ENCODE assay signal across 9 mouse cellular contexts in genomic region chr17:3244881-3245739, GRCm38 (mm10).
DNase-seq lines count a peak whose midpoint lies in the region; ATAC-seq and TF ChIP-seq lines count a peak whose summit lies in the region.
"Had no signal": no experiment of that assay in that cellular context is flagged by ENCODE, and none has a peak within 500 bp of the region (broad histone marks: within the 10 kb centered on the region; RNA-seq: fewer than 3 reads in every experiment).

No protein-coding gene starts in this region.

- no peak overlapping the region for H3K27ac ChIP-seq in kidney, embryonic 14.5 days (ENCODE audit: low read depth, low read length)
- H3K27ac ChIP-seq in hindbrain, embryonic 15.5 days (replicated peaks): peak overlapping the region; percentile 57
- H3K27ac ChIP-seq in midbrain, postnatal 0 days (ENCODE audit: low read depth, low read length): peak overlapping the region; percentile 6; the same call in 1 of the 2 replicates
- H3K27ac ChIP-seq: liver, embryonic 13.5 days had no signal

- no peak overlapping the region for H3K4me3 ChIP-seq in kidney, embryonic 14.5 days (ENCODE audit: low read length)
- no peak overlapping the region for H3K4me3 ChIP-seq in hindbrain, embryonic 15.5 days
- H3K4me3 ChIP-seq in midbrain, postnatal 0 days (ENCODE audit: low read depth, low read length): no peak overlapping the region
- H3K4me3 ChIP-seq: liver, embryonic 13.5 days had no signal

- H3K36me3 ChIP-seq in kidney, embryonic 14.5 days (ENCODE audit: control insufficient read depth, insufficient read depth, low read length): 0 out of 2 replicates have a peak, but pooled peaks cover 1% of the 10 kb centered on the region
- no peaks in the 10 kb centered on the region for H3K36me3 ChIP-seq in hindbrain, embryonic 15.5 days
- peaks cover 2% of the 10 kb centered on the region for H3K36me3 ChIP-seq in midbrain, postnatal 0 days (ENCODE audit: insufficient read depth, low read length)

- H3K4me1 ChIP-seq in kidney, embryonic 14.5 days (ENCODE audit: control insufficient read depth, insufficient read depth, low read length): peaks cover 9% of the 10 kb centered on the region
- peaks cover 53% of the 10 kb centered on the region for H3K4me1 ChIP-seq in hindbrain, embryonic 15.5 days (replicated peaks)
- H3K4me1 ChIP-seq in midbrain, postnatal 0 days (ENCODE audit: insufficient read depth, low read length): peaks cover 16% of the 10 kb centered on the region; the same call in 1 of the 2 replicates

- TF ChIP-seq CTCF in midbrain, postnatal 0 days (IDR thresholded peaks at IDR 0.05): no peak

- no peak overlapping the region for H3K9ac ChIP-seq in kidney, embryonic 14.5 days (ENCODE audit: low read depth, low read length)
- no peak overlapping the region for H3K9ac ChIP-seq in hindbrain, embryonic 15.5 days
- H3K9ac ChIP-seq in midbrain, postnatal 0 days (replicated peaks; ENCODE audit: low read length, poor library complexity, severe bottlenecking): no peak overlapping the region
- H3K9ac ChIP-seq: liver, embryonic 13.5 days had no signal

- H3K9me3 ChIP-seq in kidney, embryonic 14.5 days (ENCODE audit: control insufficient read depth, low read length): no peaks in the 10 kb centered on the region
- no peaks in the 10 kb centered on the region for H3K9me3 ChIP-seq in hindbrain, embryonic 15.5 days
- H3K9me3 ChIP-seq in midbrain, postnatal 0 days (ENCODE audit: low read length): no peaks in the 10 kb centered on the region
- H3K9me3 ChIP-seq: liver, embryonic 13.5 days had no signal

- no peak for ATAC-seq in kidney, embryonic 14.5 days (ENCODE audit: low FRiP score, low TSS enrichment)
- no peak for ATAC-seq in hindbrain, embryonic 15.5 days (ENCODE audit: low FRiP score, low read depth)
- no peak for ATAC-seq in midbrain, postnatal 0 days (ENCODE audit: low FRiP score)

- peak; percentile 90 for DNase-seq in kidney, adult 11 months
- DNase-seq in adrenal gland, postnatal 25 days: peak; percentile 13
- DNase-seq in midbrain, postnatal 0 days (ENCODE audit: low spot score): peak; percentile 72
- DNase-seq in layer of hippocampus, postnatal 14 days (ENCODE audit: low spot score in 2 of 2): no peak
- no peak for DNase-seq in thymus, postnatal 36 days
- no peak for DNase-seq in cerebellum, adult 9-10 months
- DNase-seq: liver, embryonic 13.5 days had no signal

- H3K4me2 ChIP-seq in kidney, embryonic 14.5 days (replicated peaks; ENCODE audit: low read depth, low read length): no peak overlapping the region
- no peak overlapping the region for H3K4me2 ChIP-seq in hindbrain, embryonic 15.5 days
- no peak overlapping the region for H3K4me2 ChIP-seq in midbrain, postnatal 0 days (ENCODE audit: low read depth, low read length, poor library complexity, severe bottlenecking)
- H3K4me2 ChIP-seq: liver, embryonic 13.5 days had no signal

- H3K27me3 ChIP-seq in kidney, embryonic 14.5 days (ENCODE audit: control insufficient read depth, insufficient read depth, low read length): no peaks in the 10 kb centered on the region
- H3K27me3 ChIP-seq in hindbrain, embryonic 15.5 days: no peaks in the 10 kb centered on the region
- no peaks in the 10 kb centered on the region for H3K27me3 ChIP-seq in midbrain, postnatal 0 days (ENCODE audit: insufficient read depth, low read length)
- H3K27me3 ChIP-seq: liver, embryonic 13.5 days had no signal

- WGBS in kidney, embryonic 14.5 days: 86% methylated on average over 8 of the region's 8 CpGs
- WGBS in hindbrain, embryonic 15.5 days: 52% methylated on average over 8 of the region's 8 CpGs
- 57% methylated on average over 8 of the region's 8 CpGs for WGBS in midbrain, postnatal 0 days

Comparison
In these comparisons a context has a peak if more than half of its experiments do, and no peak if none do; other contexts are left out.
1. DNase-seq: peak in kidney, adult 11 months (single experiment), adrenal gland, postnatal 25 days (single experiment) and midbrain, postnatal 0 days (single experiment); none in layer of hippocampus, postnatal 14 days (0 of 2), thymus, postnatal 36 days (0 of 2) and cerebellum, adult 9-10 months (single experiment).